Mouse (Mus musculus): Measurements from ENCODE around the gene Stard3nl. TPM values are rescaled to one million over a fixed set of nuclear protein-coding genes. Genes with fewer than 3 reads are reported as not detected.

Stard3nl gene
- polyA plus RNA-seq (2015; fragmentation: Nextera tagmentation; extraction: Ambion mirVana): 199 and 201 TPM in 2 replicates

GRCm38 (mm10) chr13:19395688-19396354 is at the start of gene Stard3nl:
TSS of gene Stard3nl (minus strand) at chr13:19395795.

Other genes with a start within 250 kb of the Stard3nl start
- gene Epdr1, start 224.1 kb upstream of the Stard3nl start, polyA plus RNA-seq (2015; fragmentation: Nextera tagmentation; extraction: Ambion mirVana): 36.2 and 45.0 TPM in 2 replicates
- gene Sfrp4, start 227.3 kb upstream of the Stard3nl start, polyA plus RNA-seq (2015; fragmentation: Nextera tagmentation; extraction: Ambion mirVana): 3.3 and 3.8 TPM in 2 replicates

All from neural tube, postnatal 0 days (tissue).